Mouse (Mus musculus) lung, postnatal 25 days (tissue): ENCODE results near the gene Nnat.

Experiments used
- DNase-seq: peaks from one replicate; pipeline ENCODE4 v3.0.0; 2022; ENCODE audit warnings: low spot score

Nnat gene

DNA sequence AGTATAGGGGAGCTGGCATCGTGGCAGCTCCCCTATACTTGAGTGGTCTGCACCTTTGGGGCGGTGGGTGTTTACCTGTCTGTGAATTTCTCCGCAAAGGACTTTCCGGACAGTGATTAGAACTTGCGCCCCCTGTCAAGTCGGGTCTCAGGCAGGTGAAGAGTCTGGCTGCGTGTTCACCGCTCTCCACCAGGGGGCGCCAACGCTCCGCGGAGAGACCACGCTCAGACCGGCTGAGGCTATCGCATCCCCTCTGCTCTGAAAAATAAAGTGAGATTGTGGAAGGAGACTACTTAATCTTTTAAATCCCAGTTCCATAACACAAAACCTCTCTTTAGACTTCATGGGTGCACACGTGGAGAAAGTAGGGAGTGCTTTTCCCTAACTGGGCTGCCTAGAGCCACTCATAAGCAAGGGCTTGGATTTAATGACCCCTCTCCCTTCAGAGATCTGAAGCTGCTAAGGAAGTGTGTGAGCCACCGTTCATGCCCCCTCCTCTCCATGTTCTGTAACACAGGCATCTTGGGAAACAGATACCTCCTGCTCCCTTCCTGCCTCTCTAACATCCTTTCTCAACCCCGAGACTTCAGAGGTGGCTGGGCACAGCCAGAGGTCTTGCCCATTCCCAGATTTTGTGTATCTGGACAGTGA is 45.3 kb downstream of the Nnat start:
- peak; percentile 61 for DNase-seq

DNA sequence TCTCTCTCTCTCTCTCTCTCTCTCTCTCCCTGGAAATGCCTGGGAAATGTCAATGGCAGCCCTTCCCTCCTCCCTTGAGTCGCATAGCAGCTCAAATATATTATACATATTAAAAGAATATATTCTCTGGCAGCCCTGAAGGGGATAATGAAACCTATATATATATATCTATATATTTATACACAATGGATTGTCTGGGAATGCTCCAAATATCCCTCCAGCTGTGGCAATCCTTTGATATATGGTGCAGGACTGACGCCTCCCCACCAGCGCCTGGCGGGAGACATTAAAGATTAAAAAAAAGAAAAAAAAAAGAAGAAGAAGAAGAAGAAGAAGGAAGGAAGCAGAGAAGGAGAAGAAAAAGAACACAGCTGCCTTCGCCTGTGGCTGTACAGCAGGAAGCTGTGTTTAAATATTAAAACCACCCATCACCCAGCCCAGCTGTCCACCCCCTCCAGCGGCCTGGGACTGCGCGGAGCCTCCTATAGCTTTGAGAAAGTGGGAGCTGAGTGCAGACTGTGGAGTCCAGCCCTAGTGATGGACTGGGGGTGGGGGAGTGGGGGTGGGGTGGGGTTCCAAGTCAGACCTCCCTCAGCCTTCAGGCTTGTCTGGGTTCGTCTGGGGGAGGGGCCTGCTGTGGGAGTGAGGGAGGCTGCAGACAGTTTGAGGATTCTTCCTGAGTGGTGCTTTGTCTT is 47.8 kb downstream of the Nnat start:
- no peak for DNase-seq

GRCm38 (mm10) chr2:157611735-157612134 is 51.9 kb downstream of the Nnat start:
- DNase-seq: no peak
